Mouse (Mus musculus): ENCODE measurements around the gene Ikzf3.

Ikzf3 gene

DNA sequence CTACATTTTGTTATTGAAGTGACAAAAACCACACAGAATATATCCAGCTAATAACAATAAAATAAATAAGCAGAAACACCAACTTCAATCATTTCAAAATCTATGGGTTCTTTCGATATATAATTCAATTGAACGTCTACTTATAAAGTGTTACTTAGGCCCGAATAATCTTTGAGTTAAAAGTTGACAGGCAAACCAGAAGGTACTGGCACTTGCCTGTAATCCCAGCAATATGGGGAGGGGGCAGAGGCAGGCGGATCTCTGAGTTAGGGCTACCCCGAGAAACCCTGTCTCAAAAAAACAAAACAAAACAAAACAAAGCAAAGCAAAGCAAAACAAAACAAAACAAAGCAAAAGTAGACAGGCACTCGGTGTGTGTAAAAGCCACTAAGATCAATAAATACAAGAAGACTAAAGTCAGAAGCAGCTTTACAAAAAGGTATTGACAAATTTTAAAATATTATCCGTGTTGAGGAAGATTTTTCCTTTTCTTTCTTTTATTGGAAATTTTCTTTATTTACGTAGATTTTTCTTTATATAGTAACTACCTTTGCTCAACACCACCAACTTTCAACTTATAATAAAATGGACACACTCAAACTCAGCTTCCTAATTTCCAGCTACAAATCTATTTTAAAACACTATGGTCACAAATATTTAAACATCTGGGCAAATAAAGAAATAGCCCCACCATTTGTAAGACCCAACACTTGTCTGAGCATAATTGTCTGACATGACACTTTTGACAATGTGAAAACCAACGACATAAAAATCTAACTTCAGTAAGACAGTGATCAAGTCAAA lies 70.0 kb downstream of the Ikzf3 start:
- DNase-seq (ENCODE audit: extremely low read depth, low read depth) = no peak

DNA sequence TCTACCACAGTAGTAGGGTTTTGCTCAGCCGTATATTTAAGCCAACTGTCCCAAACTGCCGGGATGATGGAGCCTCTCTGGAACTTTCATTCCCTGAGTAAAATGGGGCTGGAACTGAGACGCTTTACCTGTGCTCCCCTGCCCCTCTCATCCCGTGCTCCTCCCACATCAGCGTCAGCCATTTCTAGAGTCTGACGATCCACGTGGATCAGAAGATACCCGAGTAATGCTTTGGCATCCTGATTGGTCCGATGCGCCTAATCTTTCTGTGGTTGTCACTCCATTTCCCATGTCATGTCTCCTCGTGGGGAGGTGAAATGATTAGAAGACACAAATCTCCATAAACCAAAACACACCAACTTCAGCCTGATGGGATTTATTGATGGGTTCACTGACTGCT lies 70.9 kb downstream of the Ikzf3 start:
- DNase-seq (ENCODE audit: extremely low read depth, low read depth) = no peak

DNA sequence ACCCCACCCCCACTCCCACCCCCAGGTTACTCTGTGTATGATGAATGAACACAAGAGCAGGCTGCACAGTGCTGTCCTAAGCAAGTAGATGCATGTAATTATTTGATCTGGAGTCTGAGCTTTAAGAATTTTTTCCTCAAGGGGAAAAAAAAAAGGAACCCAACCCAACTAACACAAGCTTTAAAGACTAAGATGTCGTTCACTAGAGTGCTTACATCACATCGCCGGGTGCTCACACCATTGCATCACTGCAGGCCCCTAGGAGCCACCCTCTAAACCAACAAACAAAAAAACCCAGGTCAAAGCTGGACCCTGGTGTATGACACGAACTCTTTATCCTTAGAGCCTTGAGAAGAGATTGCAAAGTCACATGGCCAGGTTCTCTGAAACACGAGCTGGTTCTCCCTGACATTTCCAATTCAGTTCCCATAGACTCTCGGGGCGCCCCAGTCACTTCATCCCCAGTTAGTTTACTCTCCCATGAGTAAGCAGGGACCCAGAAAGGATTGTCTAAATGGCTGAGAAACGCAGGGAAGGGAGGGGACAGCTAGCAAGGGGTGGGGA lies 71.8 kb downstream of the Ikzf3 start:
- DNase-seq (ENCODE audit: extremely low read depth, low read depth) = no peak

DNA sequence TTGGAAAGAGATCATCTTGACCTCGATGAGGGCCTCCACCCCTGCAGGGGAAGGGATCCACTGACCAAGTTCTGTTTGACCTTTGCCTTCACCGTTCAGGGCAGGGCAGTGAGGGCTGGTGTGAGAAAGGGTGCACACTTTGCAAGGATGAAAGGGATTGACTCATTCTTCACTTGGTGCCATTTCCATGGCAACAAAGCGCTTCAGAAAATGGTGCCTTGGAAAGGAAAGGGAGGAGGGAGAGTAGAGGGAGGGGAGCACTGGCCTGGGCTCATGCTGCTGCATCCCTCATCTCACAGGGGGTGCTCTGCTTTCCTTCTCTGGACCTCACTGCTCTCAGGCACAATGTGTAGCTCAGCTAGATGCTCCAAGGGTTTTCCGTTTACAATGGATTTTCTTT lies 73.1 kb downstream of the Ikzf3 start:
- no peak for DNase-seq (ENCODE audit: extremely low read depth, low read depth)

DNA sequence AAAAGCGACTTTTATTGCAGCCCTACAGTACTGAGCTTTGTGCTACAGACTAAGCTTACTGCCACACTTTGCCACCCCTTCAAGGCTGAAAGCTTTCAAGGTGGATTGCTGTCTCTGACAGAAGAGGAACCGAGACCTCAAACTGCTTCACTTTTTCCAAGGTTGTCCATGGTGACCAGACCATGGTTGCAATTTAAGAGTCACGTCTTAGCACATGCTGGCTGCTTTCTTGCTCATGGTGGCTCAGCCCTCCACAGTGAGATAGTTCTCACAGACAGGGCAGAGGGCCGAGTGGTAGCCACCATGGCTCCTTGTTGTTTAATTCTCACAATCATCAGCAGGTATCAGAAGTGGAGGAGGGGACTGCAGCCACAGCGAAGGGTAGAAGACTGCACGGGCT lies 75.0 kb downstream of the Ikzf3 start:
- no peak for DNase-seq (ENCODE audit: extremely low read depth, low read depth)

DNA sequence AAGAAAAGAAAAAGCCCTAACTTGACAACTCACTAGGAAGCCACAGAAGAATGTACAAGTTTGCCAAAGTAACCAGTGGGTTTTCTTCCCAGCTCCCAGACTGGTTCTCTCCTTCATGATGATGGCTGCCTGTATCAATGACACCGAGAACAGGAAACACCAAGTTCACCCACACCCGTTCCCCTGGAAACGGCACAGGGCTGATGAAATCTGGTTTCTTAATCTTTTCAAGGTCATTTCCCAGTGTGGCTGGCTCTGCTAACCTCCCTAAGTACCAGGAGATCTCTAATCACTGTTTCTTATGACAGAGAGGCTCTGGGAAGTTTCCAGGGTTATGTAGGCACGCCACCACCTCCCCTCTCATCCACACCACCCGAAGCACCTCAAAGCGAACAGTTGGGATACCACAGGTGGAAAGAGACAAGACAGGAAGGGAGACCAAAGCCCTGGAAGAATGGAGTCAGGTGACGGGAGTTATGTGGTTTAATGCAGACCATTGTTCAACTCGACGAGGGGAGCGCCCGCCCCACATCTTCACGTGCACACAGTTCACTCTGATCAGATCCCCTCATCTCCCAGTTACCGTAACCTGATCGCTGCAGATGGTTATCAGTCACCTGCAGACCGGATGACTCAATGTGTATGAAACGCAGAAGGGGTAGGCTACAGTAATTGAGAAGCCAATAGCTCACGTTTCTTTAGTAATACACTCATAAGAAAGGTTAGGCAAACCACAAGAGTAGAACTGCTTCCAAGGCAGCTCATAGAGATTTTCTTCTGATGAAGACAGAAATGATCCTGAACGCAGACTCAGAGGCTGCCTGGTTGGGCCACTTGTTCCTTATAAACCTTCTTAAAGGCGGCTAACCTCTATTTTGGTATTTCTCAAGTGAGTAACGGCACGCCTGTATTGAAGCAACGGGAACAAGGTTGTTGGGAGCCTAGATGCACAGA lies 75.8 kb downstream of the Ikzf3 start:
- DNase-seq (ENCODE audit: extremely low read depth, low read depth) = no peak

DNA sequence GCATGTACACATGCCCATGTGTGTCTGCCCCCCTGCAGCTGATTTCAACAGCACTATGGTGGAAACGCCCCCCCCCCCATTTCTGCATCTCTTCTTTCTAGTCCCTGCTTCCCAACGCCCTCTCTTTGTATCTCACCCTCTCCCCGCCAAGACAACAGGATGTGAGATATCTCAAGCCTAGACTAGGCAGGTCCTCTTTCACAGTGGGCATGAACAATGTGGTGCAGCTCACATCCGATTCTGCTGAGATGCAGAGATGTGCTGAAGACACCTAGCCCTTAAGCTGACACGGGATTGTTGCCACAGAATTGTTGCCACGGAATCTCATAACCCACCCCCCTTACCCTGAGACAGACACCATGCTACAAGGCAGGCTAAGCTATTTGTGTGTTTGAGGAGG lies 81.3 kb downstream of the Ikzf3 start:
- DNase-seq (ENCODE audit: extremely low read depth, low read depth) = no peak

DNA sequence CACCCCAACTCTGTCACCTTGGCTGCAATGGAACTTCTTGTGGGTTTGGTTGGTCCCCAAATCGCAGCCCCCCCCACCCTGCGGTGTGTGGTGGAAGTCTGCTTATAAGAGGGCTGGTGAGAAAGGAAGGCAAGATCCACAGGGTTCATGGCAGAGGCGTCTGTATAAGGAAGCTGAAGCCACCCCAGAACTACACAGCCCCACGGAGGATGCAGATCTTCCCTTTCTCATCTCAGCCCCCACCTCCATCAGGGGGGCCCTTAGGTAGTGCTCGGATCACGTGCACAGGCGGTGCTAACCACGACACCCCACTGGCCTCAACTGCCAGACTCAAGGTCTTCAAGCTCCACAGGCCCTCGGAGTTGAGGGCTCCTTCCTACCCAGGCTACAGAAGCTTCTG lies 81.9 kb downstream of the Ikzf3 start:
- DNase-seq (ENCODE audit: extremely low read depth, low read depth) = no peak

DNA sequence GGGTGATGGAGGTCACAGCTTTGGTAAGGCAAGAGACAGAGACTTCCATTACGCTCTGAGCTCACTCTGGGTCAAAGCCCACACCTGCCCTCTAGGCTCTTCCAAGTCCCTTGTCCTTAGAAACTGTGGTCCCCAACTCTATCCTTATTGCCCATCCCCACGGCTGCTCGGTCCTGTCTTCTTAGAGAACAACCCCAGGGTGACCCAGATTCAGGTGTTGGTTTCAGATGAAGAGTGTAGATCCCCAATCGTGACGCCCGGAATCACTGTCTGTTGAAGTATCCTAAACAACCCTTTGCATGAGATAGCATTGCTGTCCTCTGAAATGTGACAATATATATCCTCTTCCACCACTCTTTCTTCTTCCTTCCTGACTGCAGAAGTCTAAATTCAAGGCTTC lies 83.6 kb downstream of the Ikzf3 start:
- DNase-seq (ENCODE audit: extremely low read depth, low read depth) = no peak

DNA sequence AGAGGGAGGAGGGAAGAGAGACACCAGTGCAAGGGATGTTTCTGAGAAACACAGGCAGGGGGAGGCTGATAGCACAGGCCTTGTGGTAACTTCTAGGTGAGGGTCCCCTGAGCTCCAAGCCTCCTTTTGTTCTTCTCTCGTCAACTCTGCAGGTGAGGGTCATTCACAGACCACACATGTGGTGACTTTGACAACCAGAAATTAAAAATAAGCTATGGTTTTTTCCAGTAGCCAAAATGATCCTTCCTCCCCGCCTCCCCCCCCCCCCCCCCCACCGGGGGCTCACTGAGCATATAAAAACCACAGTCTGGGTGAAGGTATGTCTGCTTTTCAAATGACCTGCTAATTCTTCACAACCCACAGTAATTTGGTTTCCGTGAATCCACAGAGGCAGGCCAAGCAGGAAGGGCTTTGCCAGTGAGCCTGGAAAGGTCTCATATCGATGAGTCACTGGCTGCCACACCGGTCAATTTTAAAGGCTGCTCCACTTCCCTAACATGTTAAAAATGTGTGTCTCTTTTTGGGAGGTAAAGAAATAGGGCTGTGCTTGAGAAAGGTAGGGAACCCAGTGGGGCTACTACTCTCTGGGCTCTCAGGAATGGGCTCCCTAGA lies 84.6 kb downstream of the Ikzf3 start:
- no peak for DNase-seq (ENCODE audit: extremely low read depth, low read depth)

DNA sequence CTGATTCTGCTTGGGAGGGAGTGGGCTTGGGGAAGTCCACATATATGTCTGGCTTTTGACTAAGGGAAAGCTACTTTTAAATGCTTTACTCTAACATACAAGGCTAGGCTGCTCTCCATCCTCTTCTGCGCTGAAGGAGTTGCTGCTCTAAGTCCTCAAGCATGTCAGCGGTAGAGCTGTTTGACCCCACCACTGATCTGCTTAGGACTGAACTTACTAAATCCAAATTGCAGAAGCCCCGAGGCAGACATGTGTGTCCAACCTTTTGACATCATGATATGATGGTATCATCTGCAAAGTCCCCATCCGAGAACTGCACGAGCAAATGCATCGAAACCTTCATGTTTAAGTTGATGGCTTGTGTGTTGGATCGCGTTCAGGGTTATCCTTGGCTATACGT lies 86.0 kb downstream of the Ikzf3 start:
- no peak for DNase-seq (ENCODE audit: extremely low read depth, low read depth)

DNA sequence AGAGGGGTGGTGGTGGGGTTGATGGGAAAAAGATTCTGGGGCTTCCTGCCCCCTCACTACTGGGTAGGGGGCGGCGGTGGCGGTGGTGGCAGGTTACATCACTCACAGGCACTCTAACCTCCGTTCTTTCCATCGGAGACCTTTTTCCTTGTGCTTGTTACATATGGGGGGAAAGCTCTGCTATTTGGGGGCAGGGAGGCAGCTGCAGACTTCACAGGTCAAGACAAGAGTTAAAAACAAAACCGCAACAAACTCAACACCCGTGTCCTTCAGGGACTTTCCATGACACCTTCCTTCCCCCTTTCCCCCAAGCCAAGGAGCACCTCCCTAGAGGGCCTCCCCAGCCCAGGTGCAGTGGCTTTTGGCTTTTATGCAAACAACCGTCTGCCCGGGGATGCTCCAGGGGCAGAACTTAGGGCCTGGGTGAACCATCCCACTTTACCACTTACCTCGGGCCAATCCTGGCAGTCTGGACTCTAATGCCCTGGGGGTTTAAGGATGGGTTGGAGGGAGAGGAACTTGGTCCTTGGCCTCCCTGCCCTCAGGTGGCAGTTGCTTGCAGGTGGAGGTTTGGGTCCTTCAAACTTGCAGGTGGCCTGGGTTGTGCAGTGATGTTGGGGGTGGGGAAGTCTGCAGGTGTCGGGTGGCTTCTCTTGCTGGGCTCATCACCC lies 86.6 kb downstream of the Ikzf3 start:
- no peak for DNase-seq (ENCODE audit: extremely low read depth, low read depth)

DNA sequence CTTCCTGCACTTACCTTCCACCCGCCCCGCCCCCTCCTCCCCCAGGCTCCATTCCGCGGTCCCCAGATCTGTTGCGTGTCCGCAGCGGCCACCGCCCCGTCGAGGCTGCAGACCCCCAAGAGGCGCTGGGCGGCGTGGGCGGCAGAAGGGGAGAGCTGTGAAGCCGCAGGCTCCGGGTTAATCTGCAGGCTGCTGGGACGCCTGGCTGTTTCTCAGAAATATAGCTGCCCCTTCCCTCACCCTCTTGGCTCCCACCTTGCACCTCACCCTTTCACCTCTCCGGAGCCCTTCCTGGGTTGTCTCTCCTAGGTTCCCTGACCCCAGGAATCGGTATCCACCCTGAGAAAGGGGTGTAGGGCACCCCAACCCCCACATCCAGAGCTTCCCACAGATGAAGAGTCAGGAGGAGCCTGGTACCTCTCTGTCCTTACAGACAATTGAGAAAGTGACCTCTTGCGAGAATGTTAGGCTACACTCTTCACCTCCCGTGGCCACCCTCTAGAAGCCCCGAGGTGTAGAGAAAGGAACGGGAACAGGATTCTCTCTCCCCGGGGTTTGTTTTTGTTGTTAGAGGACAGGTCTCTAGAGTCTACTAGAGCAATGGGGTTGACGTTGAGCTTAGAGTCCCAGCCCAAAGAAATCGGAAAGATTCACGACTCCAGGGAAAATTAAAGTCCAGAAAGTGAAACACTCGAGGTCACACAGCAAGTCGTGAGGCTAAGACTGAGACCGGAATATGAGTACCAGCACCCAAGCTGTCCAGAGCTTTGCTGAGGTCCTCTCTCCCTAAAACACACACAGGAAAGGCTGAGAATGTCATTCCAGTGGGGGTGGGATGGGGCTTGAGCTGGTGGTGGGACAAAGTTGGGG lies 87.5 kb downstream of the Ikzf3 start:
- DNase-seq (ENCODE audit: extremely low read depth, low read depth) = no peak

DNA sequence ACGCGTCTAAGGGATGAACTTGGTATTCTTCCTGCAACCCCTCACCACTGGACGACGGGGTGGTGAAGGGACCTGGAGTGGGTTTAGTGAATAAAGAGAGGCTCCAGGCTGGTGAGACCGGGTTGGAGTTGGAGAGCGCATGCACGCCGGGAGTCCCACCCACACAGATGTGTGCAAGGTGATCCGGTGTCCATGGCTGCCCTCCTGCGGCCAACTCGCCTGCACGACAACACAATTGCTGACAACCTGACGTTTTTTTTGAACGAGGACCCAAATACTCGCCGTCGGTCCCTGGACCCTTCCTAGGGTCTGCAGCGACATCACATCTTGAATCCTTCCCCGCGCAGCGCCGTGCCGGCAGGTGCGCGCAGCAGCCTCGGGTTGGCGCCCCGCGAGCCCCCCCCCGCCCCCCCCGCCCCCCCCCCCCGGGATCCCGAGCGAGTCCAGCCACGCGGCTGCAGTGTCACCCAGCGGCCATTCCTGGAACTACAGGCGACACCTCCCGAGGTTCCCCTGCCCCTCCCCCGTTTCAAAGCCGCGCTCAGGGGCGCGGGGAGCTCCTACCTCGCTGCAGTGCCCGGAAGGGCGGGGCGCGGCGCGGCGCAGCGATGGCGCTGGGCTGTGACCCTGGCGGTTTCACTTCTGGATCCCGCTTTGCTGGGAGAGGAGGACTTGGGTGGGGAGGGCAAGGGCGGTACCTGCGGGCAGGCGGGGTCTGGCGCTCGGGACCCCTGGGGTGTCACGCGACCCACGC lies 88.3 kb downstream of the Ikzf3 start:
- DNase-seq (ENCODE audit: extremely low read depth, low read depth) = peak; percentile 63

DNA sequence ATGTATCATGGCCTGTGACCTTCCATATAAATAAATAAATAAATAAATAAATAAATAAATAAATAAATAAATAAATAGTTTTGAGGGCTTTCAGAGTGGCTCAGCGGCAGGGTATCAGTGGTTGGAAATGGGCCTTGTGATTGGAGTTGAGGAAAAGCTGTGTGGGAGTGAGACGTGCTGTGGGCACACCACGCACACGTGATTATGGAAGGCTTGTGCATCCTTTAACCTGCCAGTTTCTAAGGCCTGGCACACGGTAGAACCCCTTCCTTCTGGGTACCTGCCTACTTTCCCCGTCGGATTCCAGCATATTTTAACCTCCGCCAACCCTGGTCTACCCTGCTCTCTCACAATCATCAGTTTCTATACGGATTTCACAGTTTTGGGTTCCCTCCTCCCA lies 88.9 kb downstream of the Ikzf3 start:
- no peak for DNase-seq (ENCODE audit: extremely low read depth, low read depth)

DNA sequence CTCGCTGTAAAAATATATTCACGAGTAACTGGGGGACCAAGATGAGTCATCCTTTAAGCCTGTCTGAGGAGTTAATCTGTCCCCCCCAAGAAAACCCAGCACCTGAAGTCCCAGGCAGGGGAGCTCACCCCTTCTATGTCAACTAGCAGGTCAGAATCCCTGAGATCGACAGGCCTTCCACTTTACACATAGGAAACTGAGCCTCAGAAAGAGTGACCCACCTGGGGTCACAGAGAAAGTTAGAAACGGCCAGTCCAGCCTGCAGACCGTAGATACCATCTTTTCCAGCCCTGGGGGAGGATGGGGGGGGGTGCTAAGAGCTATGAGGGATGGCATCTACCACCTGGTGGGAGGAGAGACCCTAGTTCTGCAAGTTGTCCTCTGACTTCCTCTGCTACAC lies 89.3 kb downstream of the Ikzf3 start:
- DNase-seq (ENCODE audit: extremely low read depth, low read depth) = no peak

DNA sequence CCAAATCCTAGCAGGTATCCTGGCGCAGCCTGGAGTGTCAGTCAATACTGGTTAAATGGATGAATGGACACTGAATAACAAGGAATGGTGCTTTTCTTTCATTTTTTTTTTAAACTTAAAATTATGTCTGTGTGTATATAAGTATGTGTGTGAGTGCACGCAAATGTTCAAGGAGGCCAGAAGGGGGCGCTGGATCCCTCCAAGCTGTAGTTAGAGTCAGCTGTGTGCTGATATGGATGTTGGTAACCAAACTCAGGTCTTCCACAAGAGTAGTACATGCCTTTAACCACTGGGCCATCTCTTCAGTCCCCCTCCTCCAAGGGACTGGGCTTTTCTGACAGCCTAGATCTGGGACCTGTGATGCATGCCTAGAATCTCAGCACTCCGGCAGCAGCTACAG lies 90.3 kb downstream of the Ikzf3 start:
- peak; percentile 26 for DNase-seq (ENCODE audit: extremely low read depth, low read depth)

DNA sequence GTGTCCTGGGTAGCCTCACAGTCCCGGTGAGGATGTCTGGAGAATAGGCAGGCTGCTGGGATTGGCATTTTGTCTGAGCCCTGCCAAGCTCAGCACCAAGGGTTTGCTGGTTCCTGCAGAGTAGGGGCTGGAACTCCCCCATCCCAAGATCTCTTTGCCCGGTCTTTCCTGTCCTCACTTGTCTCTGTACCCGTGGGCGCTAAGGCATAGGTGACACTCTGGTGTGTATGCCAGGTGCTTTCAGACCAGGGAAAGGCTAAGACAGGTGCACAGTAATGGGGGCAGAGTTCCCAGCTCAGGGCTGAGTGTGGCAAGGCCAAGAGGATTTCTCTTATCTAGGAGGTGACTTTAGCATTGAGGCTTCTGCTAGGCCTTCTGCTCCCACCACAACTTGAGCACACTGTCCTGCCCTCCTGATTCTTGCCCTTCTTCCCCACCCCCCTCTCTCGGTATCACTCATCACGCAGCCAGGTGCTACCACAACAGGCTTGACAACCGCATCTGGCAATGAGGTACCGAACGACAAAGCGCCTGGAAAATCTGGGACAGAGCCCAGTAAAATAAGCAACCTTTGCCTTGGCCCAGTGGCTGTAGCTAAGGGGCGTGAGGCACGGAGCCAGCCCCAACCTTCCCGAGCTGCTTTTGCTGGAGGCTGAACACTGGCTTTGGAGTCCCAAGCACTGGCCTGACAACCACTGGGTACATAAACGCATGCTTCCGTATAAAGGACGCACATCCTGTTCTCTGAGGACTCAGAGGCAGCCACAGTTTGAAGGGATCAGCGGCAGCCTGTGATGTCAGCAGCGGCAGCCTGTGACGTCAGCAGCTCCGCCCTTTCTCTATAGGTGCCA lies 95.7 kb downstream of the Ikzf3 start:
- DNase-seq (ENCODE audit: extremely low read depth, low read depth) = no peak

DNA sequence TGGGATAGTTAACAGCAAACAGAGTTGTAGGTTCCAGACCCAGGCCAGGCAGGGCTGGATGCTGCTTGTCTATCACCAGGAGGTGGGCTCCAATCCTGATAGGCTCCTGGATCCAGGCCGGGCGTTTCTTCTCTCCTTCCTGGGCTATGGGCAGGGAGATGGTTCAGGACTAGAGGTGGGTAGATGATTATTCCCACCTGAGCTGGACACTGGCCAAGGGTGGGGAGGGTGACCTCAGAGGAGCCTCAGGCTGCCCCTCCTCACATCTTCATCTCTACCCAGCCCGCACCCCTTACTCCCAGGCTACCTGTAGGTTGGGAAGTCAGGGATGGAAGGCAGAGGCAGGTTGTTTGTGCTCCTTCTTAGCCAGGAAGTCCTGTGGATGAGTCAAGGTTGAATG lies 96.4 kb downstream of the Ikzf3 start:
- DNase-seq (ENCODE audit: extremely low read depth, low read depth) = no peak
